27 mouse cellular contexts compared by ENCODE assay signal in the genomic region with DNA sequence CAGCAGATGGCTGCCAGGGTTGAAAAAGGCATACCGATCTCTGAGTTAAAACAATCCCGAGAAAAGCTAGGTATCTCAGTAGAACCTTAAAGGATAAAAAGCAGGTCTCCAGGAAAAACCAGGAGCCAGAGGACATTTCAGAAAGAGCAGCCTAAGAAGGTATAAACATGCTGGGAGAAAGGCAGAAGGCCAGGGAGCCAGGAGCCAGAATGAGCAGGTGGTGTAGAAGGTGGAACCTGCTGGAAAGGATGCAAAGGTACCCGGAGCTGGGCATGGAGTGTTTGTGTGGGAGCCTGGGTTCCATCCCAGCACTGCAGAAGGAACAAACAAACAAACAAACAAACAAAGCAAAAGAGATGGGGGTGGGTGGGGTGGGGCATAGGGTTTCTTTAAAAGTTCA. TPM values are rescaled to one million over a fixed set of nuclear protein-coding genes. Genes with fewer than 3 reads are reported as not detected.
"Had no signal": no experiment of that assay in that cellular context is flagged by ENCODE, and none has a peak within 500 bp of the region (broad histone marks: within the 10 kb centered on the region; RNA-seq: fewer than 3 reads in every experiment).

No protein-coding gene starts in this region.

- DNase-seq: cerebellum, adult 8-10 months; cerebellum, adult 9-10 months; embryo, embryonic 11 days; forebrain, postnatal 0 days; gastrocnemius, adult 2 months; gastrocnemius, postnatal 10 days; gastrocnemius, postnatal 14 days; gastrocnemius, postnatal 25 days; gastrocnemius, postnatal 36 days; heart, adult 11 months; heart, adult 18-20 months; heart, adult 2 months had no signal

- H3K9ac ChIP-seq: embryonic facial prominence, embryonic 12.5 days; embryonic facial prominence, embryonic 13.5 days; embryonic facial prominence, embryonic 15.5 days; forebrain, embryonic 12.5 days; forebrain, embryonic 13.5 days; forebrain, embryonic 15.5 days; forebrain, postnatal 0 days had no signal

- H3K9me3 ChIP-seq: embryonic facial prominence, embryonic 12.5 days; embryonic facial prominence, embryonic 13.5 days; embryonic facial prominence, embryonic 15.5 days; forebrain, embryonic 15.5 days; heart, embryonic 10.5 days had no signal

- H3K4me3 ChIP-seq: embryonic facial prominence, embryonic 10.5 days; embryonic facial prominence, embryonic 12.5 days; embryonic facial prominence, embryonic 13.5 days; embryonic facial prominence, embryonic 15.5 days; erythroblast, embryonic 14.5 days; forebrain, embryonic 10.5 days; forebrain, embryonic 12.5 days; forebrain, embryonic 13.5 days; forebrain, embryonic 15.5 days; gastrocnemius, adult 2 months; heart, adult 2 months; heart, embryonic 10.5 days had no signal

- ATAC-seq: forebrain, embryonic 13.5 days; forebrain, embryonic 14.5 days; forebrain, embryonic 15.5 days; forebrain, embryonic 16.5 days; forebrain, postnatal 0 days had no signal

- H3K27ac ChIP-seq: embryonic facial prominence, embryonic 10.5 days; embryonic facial prominence, embryonic 12.5 days; embryonic facial prominence, embryonic 13.5 days; embryonic facial prominence, embryonic 15.5 days; forebrain, embryonic 10.5 days; forebrain, embryonic 12.5 days; forebrain, embryonic 13.5 days; forebrain, embryonic 15.5 days; gastrocnemius, adult 2 months; heart, adult 2 months; heart, embryonic 10.5 days had no signal

- H3K4me2 ChIP-seq: embryonic facial prominence, embryonic 12.5 days; embryonic facial prominence, embryonic 13.5 days; embryonic facial prominence, embryonic 15.5 days; forebrain, embryonic 12.5 days; forebrain, embryonic 13.5 days; forebrain, embryonic 15.5 days had no signal

- H3K36me3 ChIP-seq: embryonic facial prominence, embryonic 10.5 days; embryonic facial prominence, embryonic 12.5 days; embryonic facial prominence, embryonic 13.5 days; embryonic facial prominence, embryonic 15.5 days; forebrain, embryonic 10.5 days; forebrain, embryonic 12.5 days; forebrain, embryonic 15.5 days; heart, embryonic 10.5 days had no signal

RNA-seq across cellular contexts. Expression of gene Qrich2, which starts 16.7 kb away (rescaled TPM):
- polyA plus RNA-seq: embryonic facial prominence, embryonic 11.5 days; erythroblast, embryonic 14.5 days; forebrain, embryonic 11.5 days; forebrain, embryonic 12.5 days; forebrain, embryonic 13.5 days; forebrain, embryonic 14.5 days; forebrain, embryonic 15.5 days; forebrain, postnatal 0 days; frontal cortex, adult 2 months had no signal

RNA-seq across cellular contexts. Expression of gene Rnf157, which starts 36.5 kb away (rescaled TPM):
- polyA plus RNA-seq: erythroblast, embryonic 14.5 days had no signal
